Mouse (Mus musculus) granulocyte monocyte progenitor cell, adult 5-6 weeks (primary cell): ENCODE measurements around the gene Flot1. TPM values are rescaled to one million over a fixed set of nuclear protein-coding genes. Genes with fewer than 3 reads are reported as not detected.
"Not testable (repeated sequence)": the region's sequence is repeated elsewhere in the genome, so short reads cannot be mapped to it uniquely, and the experiment has no call there.

Source experiments
- ATAC-seq: replicated peaks from 2 replicates; pipeline ENCODE4 v1.8.0; 2016; ENCODE audit warnings: mild to moderate bottlenecking, moderate TSS enrichment, inconsistent platforms; ENCODE audit not compliant: poor library complexity, severe bottlenecking
- total RNA-seq, 2 experiments: library from RNA; stranded (forward) in 1 of 2; stranded (reverse) in 1 of 2; fragments of 200-712, 200-1000 nt in 1 of 2; fragments of >200 nt in 1 of 2; fragmentation: Nextera tagmentation in 1 of 2; gene quantifications; 2 replicates each; pipeline ENCODE4 v1.2.3; 2014 to 2017

Flot1 gene
- total RNA-seq, 2 experiments from 2014 or later: 58.3 to 66.8 TPM

GRCm38 (mm10) chr17:35834696-35835422 lies 11.8 kb downstream of the Flot1 start:
- ATAC-seq: no peak

GRCm38 (mm10) chr17:35835424-35836140 lies 12.6 kb downstream of the Flot1 start:
- ATAC-seq: no peak

- ATAC-seq: peak; percentile 34
Observed at GRCm38 (mm10) chr17:35836178-35836965, 13.3 kb downstream of the Flot1 start.

- peak; percentile 26 for ATAC-seq
Observed at GRCm38 (mm10) chr17:35836991-35837422, 14.0 kb downstream of the Flot1 start.

GRCm38 (mm10) chr17:35837487-35837886 lies 14.5 kb downstream of the Flot1 start:
- peak; percentile 5; the same call in 1 of the 2 replicates for ATAC-seq

GRCm38 (mm10) chr17:35838122-35838544 lies 15.1 kb downstream of the Flot1 start, which contains the start of gene Tubb5:
TSS of gene Tubb5 (minus strand) at chr17:35838306.
- ATAC-seq: peak; percentile 45

GRCm38 (mm10) chr17:35838570-35838969 lies 15.5 kb downstream of the Flot1 start:
- ATAC-seq: no peak

GRCm38 (mm10) chr17:35839002-35839401 lies 16.0 kb downstream of the Flot1 start:
- ATAC-seq: not testable (repeated sequence)

GRCm38 (mm10) chr17:35840561-35840960 lies 17.5 kb downstream of the Flot1 start:
- no peak for ATAC-seq

GRCm38 (mm10) chr17:35841076-35841950 lies 18.3 kb downstream of the Flot1 start, which contains the start of gene Mdc1:
TSS of gene Mdc1 (plus strand) at chr17:35841515.
- ATAC-seq: peak; percentile 71

GRCm38 (mm10) chr17:35842006-35842405 lies 19.0 kb downstream of the Flot1 start:
- ATAC-seq: no peak

- ATAC-seq: no peak
Observed at GRCm38 (mm10) chr17:35843514-35843913, 20.5 kb downstream of the Flot1 start.

- peak; percentile 33; the same call in 1 of the 2 replicates for ATAC-seq
Observed at GRCm38 (mm10) chr17:35848112-35848511, 25.1 kb downstream of the Flot1 start.

GRCm38 (mm10) chr17:35850974-35851373 lies 27.9 kb downstream of the Flot1 start:
- ATAC-seq: no peak

- ATAC-seq: no peak
Observed at GRCm38 (mm10) chr17:35859371-35859770, 36.3 kb downstream of the Flot1 start.

GRCm38 (mm10) chr17:35859835-35860234 lies 36.8 kb downstream of the Flot1 start:
- no peak for ATAC-seq

GRCm38 (mm10) chr17:35860831-35861197 lies 37.8 kb downstream of the Flot1 start:
- no peak for ATAC-seq

- peak; percentile 82 for ATAC-seq
Observed at GRCm38 (mm10) chr17:35861198-35861857, 38.3 kb downstream of the Flot1 start, which contains the start of gene Nrm. TSS of gene Nrm (plus strand) at chr17:35861318.

GRCm38 (mm10) chr17:35864832-35865353 lies 41.9 kb downstream of the Flot1 start:
- no peak for ATAC-seq
